Mouse (Mus musculus) urinary bladder, postnatal 14 days (tissue): ENCODE measurements around the gene Urad.
A peak's percentile ranks its signal among the peaks of the same experiment; 100 is the strongest.

Experiments used
- DNase-seq: peaks from one replicate; pipeline ENCODE4 v3.0.0; 2021; ENCODE audit warnings: low spot score

Gene Urad

GRCm38 (mm10) chr5:147325931-147326330 lies 3.7 kb upstream of the Urad start:
- DNase-seq: no peak

GRCm38 (mm10) chr5:147323237-147323917 lies 1.1 kb upstream of the Urad start:
- DNase-seq: peak; percentile 69

- no peak for DNase-seq
Measured at GRCm38 (mm10) chr5:147319653-147320052, 2.6 kb downstream of the Urad start.

- no peak for DNase-seq
Measured at GRCm38 (mm10) chr5:147317991-147318390, 4.2 kb downstream of the Urad start.

GRCm38 (mm10) chr5:147317321-147317720 lies 4.9 kb downstream of the Urad start:
- no peak for DNase-seq

- DNase-seq: no peak
Measured at GRCm38 (mm10) chr5:147315432-147316075, 6.7 kb downstream of the Urad start.

- DNase-seq: no peak
Measured at GRCm38 (mm10) chr5:147314646-147315431, 7.4 kb downstream of the Urad start.

- DNase-seq: no peak
Measured at GRCm38 (mm10) chr5:147312830-147313685, 9.2 kb downstream of the Urad start.

- no peak for DNase-seq
Measured at GRCm38 (mm10) chr5:147309786-147310185, 12.5 kb downstream of the Urad start.

GRCm38 (mm10) chr5:147308451-147308850 lies 13.8 kb downstream of the Urad start:
- DNase-seq: no peak

- no peak for DNase-seq
Measured at GRCm38 (mm10) chr5:147307398-147307785, 14.8 kb downstream of the Urad start.

GRCm38 (mm10) chr5:147306638-147307397 lies 15.4 kb downstream of the Urad start, which contains the start of gene Cdx2:
TSS of gene Cdx2 (minus strand) at chr5:147307270.
- no peak for DNase-seq

GRCm38 (mm10) chr5:147305856-147306637 lies 16.2 kb downstream of the Urad start:
- DNase-seq: no peak

- no peak for DNase-seq
Measured at GRCm38 (mm10) chr5:147305166-147305565, 17.1 kb downstream of the Urad start.

GRCm38 (mm10) chr5:147304276-147305155 lies 17.7 kb downstream of the Urad start:
- DNase-seq: no peak

- DNase-seq: no peak
Measured at GRCm38 (mm10) chr5:147302746-147303400, 19.4 kb downstream of the Urad start.

- no peak for DNase-seq
Measured at GRCm38 (mm10) chr5:147302141-147302540, 20.1 kb downstream of the Urad start.

- DNase-seq: no peak
Measured at GRCm38 (mm10) chr5:147301781-147302070, 20.5 kb downstream of the Urad start.
